Mouse (Mus musculus) embryo, embryonic 11 days (tissue): ENCODE results near the gene Ipp.

Source experiments
- DNase-seq: peaks from one replicate; pipeline ENCODE4 v3.0.0-alpha.2; 2015

The Ipp gene

GRCm38 (mm10) chr4:116557306-116558121 lies 50.2 kb downstream of the Ipp start, which contains the start of gene Gpbp1l1:
Gene Gpbp1l1 (plus strand): TSS chr4:116557658.
- DNase-seq = peak; percentile 98

GRCm38 (mm10) chr4:116558151-116558882 lies 51.0 kb downstream of the Ipp start:
- peak; percentile 30 for DNase-seq
